Mouse (Mus musculus) G1E (cell line): Measurements from ENCODE around the gene Inpp5a.

Experiments
- CTCF ChIP-seq: IDR thresholded peaks from 2 replicates; pipeline ENCODE4 v1.5.1; 2012; ENCODE audit warnings: low read depth, low read length, inconsistent platforms, mixed read lengths
- GATA1 ChIP-seq: IDR thresholded peaks from 2 replicates; pipeline ENCODE4 v1.6.1; 2012; ENCODE audit warnings: borderline replicate concordance, low read length, inconsistent platforms, mixed read lengths
- GATA2 ChIP-seq: IDR thresholded peaks from 2 replicates; pipeline ENCODE4 v1.6.1; 2012; ENCODE audit warnings: low read depth, low read length, inconsistent platforms, borderline replicate concordance
- TAL1 ChIP-seq: conservative IDR thresholded peaks from 2 replicates; pipeline ENCODE4 v1.6.1; 2012; ENCODE audit warnings: low read depth, low read length, inconsistent platforms, mixed read lengths

DNA sequence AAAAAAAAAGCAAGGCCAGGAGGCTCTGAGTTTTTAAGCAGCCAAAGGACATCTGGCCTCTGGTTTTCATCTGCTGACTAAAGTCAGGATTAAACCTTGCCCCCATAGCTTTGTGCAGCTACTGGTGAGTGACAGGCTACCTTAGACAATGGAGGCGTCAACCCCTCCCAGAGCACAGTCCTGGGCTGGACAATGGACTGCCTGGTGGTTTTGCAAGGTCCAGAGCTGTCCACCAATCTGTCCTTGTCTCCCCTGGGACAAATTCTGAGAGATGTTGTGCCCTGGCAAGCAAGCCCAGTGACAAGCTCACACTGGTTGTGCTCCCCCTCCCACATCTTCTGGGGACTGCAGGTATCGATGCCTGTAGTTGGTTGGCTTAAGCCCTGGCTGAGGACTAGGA lies 162.6 kb downstream of the Inpp5a start:
- TF ChIP-seq GATA2 (no peak), CTCF (no peak), TAL1 (no peak), GATA1 (no peak)
